Mouse (Mus musculus) cerebellum, adult 11 months (tissue): ENCODE measurements at regions not wholly inside any gene's neighbourhood (a gene's known extent, or its start where the extent isn't known, plus 50 kb on each side); places are given as distances from the start of the nearest gene placed in this dataset.

Experiments used
- DNase-seq: peaks from one replicate; pipeline ENCODE4 v3.0.0; 2022

GRCm38 (mm10) chr5:119364250-119364649 is 306.2 kb upstream of the Tbx3 start:
- DNase-seq, result no peak

GRCm38 (mm10) chr5:119365157-119365556 is 305.3 kb upstream of the Tbx3 start:
- DNase-seq, result no peak

GRCm38 (mm10) chr5:119366296-119366695 is 304.2 kb upstream of the Tbx3 start:
- no peak for DNase-seq

GRCm38 (mm10) chr5:119370481-119370880 is 300.0 kb upstream of the Tbx3 start:
- no peak for DNase-seq

GRCm38 (mm10) chr5:119370931-119371330 is 299.5 kb upstream of the Tbx3 start:
- DNase-seq, result no peak

- no peak for DNase-seq
Observed at GRCm38 (mm10) chr5:119373774-119374700, 296.4 kb upstream of the Tbx3 start.

- no peak for DNase-seq
Observed at GRCm38 (mm10) chr5:119374861-119375260, 295.6 kb upstream of the Tbx3 start.

GRCm38 (mm10) chr5:119378261-119378660 is 292.2 kb upstream of the Tbx3 start:
- no peak for DNase-seq

GRCm38 (mm10) chr5:119379915-119380432 is 290.5 kb upstream of the Tbx3 start:
- DNase-seq, result no peak

GRCm38 (mm10) chr5:119381495-119381894 is 289.0 kb upstream of the Tbx3 start:
- DNase-seq, result no peak

- DNase-seq, result no peak
Observed at GRCm38 (mm10) chr5:119385506-119385905, 285.0 kb upstream of the Tbx3 start.

- no peak for DNase-seq
Observed at GRCm38 (mm10) chr5:119386821-119387220, 283.6 kb upstream of the Tbx3 start.

- no peak for DNase-seq
Observed at GRCm38 (mm10) chr5:119387261-119387660, 283.2 kb upstream of the Tbx3 start.

GRCm38 (mm10) chr5:119388841-119389240 is 281.6 kb upstream of the Tbx3 start:
- DNase-seq, result no peak

- no peak for DNase-seq
Observed at GRCm38 (mm10) chr5:119389384-119389783, 281.1 kb upstream of the Tbx3 start.

- peak; percentile 76 for DNase-seq
Observed at GRCm38 (mm10) chr5:119389857-119390256, 280.6 kb upstream of the Tbx3 start.

GRCm38 (mm10) chr5:119398475-119398874 is 272.0 kb upstream of the Tbx3 start:
- DNase-seq, result no peak

- DNase-seq, result no peak
Observed at GRCm38 (mm10) chr5:119400223-119400935, 270.1 kb upstream of the Tbx3 start.

GRCm38 (mm10) chr5:119401915-119402314 is 268.6 kb upstream of the Tbx3 start:
- no peak for DNase-seq

- no peak for DNase-seq
Observed at GRCm38 (mm10) chr5:119402651-119403050, 267.8 kb upstream of the Tbx3 start.

- no peak for DNase-seq
Observed at GRCm38 (mm10) chr5:119410966-119411365, 259.5 kb upstream of the Tbx3 start.

- DNase-seq, result no peak
Observed at GRCm38 (mm10) chr5:119415835-119416234, 254.6 kb upstream of the Tbx3 start.

- DNase-seq, result no peak
Observed at GRCm38 (mm10) chr5:119418486-119418885, 252.0 kb upstream of the Tbx3 start.

- DNase-seq, result no peak
Observed at GRCm38 (mm10) chr5:119427511-119428019, 242.9 kb upstream of the Tbx3 start.
